Mouse (Mus musculus) spleen, adult 18-20 months (tissue): Measurements from ENCODE around the gene Klk15.

Experiments used
- DNase-seq, 2 experiments: peaks; one replicate each; pipeline ENCODE4 v3.0.0; 2022; ENCODE audit warnings: mixed read lengths in 2 of 2

Gene Klk15

DNA sequence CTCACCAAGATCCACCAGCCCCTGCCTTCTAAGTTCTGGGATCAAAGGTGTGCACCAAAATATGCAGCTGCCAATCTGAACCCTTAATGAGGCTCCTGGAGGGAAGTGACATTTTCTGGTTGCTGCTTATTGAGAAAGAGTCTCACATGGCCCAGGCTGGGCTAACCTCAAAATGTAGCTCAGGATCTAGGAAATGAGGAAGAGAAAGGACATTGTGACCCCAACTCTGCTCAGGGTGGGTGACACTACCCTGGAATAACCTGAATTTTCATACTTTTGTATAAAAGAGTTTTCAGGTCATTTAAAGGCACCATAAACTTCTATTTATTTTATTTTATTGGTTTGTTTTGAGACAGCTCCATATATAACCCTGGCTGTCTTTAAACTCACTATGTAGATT is 52.1 kb downstream of the Klk15 start:
- DNase-seq = no peak
